Mouse (Mus musculus) MN1 (cell line): Measurements from ENCODE around the gene Nenf.

ENCODE experiments used
- DNase-seq: peaks from one replicate; pipeline ENCODE4 v3.0.0-alpha.2; 2016; ENCODE audit warnings: low spot score

Gene Nenf

DNA sequence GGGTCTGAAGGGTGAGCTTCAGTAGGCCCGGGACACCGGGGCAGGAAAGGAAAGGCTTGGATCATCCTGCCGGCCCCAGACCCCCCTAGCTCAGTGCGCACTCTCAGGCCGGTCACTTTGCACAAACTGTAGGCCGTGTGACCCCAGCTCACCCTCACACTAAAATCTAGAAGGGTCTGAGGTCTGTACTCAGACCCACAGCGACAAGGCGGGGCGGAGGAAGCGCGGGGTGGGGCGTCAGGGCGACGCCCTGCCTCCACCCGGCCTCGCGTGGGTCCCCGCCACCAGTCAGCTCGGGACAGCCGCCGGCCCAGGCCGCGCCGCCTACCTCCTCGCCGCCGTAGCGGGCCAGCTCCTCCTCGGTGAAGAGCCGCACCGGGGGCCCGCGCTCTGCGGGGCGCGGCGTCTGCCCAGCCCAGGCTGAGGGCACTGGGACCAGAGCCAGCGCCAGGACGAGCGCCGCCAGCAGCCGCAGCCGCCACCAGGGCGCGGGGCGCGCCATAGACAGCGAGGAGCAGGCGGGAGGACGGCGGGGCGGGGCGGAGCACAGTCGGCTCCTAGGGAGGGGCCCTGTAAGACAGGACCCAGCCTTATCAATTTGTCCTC lies at the start of gene Nenf:
Gene Nenf, minus strand, starts transcription at position 604 of the 606 bp plus-strand sequence.
- peak; percentile 81 for DNase-seq

DNA sequence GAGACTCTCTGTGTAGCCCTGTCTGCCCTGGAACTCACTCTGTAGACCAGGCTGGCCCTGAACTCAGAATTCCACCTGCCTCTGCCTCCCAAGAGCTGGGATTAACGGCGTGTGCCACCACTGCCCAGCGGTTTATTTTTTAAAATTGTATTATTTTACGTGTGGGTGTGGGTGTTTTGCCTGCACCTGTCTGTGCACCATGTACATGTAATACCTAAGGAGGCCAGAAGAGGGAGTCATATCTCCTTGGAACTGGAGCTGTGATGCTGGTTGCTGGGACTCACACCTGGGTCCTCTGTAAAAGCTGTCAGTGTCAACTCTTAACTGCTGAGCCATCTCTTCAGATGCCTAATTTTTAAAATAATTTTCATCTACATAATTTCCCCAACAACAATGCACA lies 46.5 kb upstream of the Nenf start:
- DNase-seq: peak; percentile 31

DNA sequence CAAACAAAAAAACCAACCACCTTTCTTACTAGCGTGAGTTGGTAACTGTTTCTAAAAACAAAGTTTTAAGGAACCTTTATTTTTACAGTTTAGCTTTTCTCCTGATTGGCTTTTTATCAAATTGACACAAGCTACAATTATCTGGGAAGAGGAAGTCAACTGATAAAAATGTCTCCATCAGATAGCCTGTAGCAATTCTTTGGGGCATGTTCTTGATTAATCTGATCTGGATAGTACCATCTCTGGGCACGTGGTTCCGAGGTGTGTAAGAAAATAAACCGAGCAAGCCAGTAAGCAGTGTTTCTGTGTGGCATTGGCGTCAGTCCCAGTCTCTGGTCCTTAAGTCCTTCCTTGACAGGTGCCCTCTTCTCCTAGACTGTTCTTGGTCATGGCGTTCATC lies 44.4 kb upstream of the Nenf start:
- no peak for DNase-seq

DNA sequence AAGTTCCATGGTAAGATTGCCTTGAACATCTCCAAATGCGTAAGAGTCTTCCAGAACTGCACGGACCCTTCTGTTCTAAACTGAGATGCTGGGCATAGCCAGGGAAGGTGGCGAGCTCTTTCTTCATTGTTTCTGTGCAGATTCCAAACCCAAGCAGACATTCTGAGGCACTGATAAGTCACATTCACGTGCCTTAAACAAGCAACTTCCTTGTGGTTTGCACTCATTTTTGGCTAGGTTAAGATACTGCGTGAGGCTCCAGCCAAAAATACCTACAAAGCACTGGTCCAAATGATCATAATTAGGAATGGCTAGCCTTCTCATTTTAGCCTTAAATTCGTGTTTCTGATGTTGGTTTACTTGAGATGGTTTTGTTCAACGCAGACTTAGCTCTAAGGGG lies 41.5 kb upstream of the Nenf start:
- no peak for DNase-seq

DNA sequence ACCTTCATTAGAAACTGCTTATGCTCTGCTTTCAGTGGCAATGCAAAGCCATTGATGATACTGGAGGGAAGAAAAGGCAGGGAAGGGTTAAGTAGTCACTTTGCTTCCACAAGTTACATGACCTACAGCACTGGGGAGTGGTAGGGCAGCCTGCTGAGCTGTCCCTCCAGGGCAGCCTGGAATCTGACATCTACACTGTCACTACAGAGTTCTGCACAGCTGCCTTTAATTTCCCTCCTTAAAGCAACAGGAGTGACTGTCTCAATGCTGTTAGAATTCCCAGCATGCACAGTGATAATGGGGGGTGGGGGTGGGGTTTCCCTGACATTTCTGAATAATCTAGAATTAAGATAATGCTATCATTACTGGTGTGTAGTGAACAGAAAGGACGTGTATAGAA lies 38.9 kb upstream of the Nenf start:
- no peak for DNase-seq

- no peak for DNase-seq
These were observed 35.8 kb upstream of the Nenf start for GRCm38 (mm10) chr1:191353836-191354235.

GRCm38 (mm10) chr1:191352786-191353488 lies 34.9 kb upstream of the Nenf start:
- peak; percentile 88 for DNase-seq

DNA sequence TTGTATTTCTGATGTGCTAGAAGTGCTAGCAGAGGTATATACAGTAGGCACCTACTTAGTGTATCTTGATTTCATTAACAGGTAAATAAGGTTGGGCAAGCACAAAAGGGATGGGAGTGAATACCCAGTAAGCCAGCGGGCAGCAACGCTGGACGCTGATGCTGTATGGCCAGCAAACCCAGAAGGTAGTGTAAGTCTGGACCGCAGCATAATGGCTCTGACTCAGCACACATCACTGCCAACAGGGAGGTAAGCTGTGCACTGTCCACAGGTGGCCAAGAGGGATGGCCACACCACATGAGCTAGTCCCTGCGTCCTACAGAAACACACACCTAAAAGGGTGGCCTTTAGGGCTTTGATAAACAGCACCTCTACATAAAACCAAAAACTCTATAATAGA lies 32.4 kb upstream of the Nenf start:
- no peak for DNase-seq

DNA sequence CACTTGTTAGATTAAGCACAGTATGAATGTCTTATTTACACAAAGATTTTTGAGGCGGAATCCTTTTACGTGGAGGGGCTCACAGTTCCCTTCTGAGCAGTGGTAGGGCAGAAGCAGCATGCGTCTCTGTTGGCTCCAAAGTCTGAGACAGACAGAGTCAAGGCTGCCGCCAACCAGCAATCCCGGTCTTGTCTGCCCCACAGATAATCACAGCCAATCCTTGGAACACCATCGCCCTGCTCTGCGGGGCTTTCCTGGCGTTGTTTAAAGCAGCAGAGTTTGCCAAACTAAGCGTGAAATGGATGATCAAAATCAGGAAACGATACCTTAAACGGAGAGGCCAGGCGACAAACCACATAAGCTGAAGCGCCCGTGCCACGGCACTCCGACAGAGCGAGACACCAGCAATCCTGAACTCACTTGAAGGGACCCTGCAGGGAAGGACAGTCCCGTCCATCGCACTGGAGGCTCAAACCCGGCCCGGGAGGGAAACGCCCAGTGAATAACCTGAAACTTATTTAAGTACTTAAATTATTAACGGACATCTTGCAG lies 31.6 kb upstream of the Nenf start:
- no peak for DNase-seq

DNA sequence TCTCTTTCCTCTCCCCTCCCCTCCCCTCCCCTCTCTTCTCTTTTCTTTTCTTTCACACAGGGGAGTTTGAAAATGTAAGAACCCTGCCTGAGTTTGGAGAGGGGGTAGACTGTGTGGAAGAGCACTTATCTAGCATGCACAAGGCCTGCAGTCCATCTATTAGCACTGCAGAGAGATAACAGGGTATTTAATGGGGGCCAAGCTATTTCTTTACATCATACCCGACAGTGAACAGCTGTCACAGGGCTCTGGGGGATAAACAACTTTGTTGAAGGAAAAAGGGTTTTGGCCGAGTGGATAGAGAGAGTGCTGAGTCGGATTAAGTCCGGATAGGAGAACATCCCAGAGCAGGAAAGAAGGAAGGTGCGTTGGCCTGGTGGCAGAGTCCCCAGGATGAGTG lies 31.0 kb upstream of the Nenf start:
- DNase-seq: no peak

- DNase-seq: no peak
These were observed 30.6 kb upstream of the Nenf start for GRCm38 (mm10) chr1:191348592-191348991.

- DNase-seq: no peak
These were observed 29.6 kb upstream of the Nenf start for GRCm38 (mm10) chr1:191347602-191348001.

DNA sequence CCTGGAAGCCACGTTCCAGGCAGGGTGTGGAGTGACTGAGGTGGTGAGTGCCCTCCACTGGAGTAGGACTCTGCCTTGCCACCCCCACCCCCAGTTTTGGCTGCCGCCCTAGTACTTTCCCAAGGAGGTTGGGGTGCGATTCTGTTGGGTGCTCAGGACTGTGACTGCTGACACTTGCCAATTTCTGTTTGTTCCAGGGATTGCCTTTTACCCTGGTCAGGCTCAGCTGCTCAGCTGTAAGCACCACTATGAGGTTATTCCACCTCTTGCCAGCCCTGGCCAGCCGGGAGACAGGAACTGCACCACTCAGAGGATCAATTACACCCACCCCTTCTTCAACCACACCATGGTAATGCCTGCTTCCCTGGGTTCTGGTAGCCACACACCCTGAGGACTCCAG lies 22.5 kb upstream of the Nenf start:
- DNase-seq: no peak

DNA sequence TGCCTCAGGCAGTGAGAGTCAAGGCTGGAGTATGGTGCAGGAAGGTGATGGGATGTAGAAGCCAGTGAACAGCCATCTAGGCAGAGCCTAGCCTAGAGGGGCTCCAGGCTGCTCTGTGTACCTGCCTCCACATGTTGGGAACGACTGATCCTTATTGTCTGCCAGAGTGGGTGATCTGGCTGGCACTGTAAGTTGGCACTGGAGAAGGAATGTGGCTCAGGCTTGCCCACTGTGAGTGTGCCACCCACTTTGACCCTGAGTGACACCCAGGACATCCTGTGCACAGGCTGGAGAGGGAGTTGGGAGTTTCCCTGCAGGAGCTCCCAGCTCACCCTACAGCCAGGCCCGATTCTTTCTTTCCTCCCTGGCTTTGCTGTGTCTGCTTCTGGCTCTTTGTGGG lies 21.9 kb upstream of the Nenf start:
- DNase-seq: no peak

GRCm38 (mm10) chr1:191334500-191334899 lies 16.5 kb upstream of the Nenf start:
- no peak for DNase-seq

DNA sequence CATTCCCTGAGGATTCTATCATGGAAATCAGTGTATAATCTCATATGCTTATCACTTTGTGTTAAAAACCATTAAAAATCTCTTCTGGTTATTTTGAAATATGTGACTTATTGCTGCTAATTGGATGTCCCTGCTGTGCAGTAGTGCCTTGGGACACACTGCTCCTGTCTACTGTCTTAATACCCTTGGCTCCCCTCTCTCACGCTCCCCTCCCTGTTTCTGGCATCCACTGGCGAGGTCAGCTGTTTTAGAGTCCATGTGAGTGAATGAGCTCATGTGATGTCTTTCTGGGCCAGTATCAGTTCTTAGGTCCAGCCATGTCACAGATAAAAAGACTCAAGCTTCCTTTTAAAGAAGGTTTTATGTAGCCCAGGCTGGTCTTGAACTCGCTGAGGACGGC lies 12.4 kb upstream of the Nenf start:
- DNase-seq: peak; percentile 42

GRCm38 (mm10) chr1:191328019-191328441 lies 10.0 kb upstream of the Nenf start:
- no peak for DNase-seq

GRCm38 (mm10) chr1:191327258-191327657 lies 9.3 kb upstream of the Nenf start:
- DNase-seq: no peak

DNA sequence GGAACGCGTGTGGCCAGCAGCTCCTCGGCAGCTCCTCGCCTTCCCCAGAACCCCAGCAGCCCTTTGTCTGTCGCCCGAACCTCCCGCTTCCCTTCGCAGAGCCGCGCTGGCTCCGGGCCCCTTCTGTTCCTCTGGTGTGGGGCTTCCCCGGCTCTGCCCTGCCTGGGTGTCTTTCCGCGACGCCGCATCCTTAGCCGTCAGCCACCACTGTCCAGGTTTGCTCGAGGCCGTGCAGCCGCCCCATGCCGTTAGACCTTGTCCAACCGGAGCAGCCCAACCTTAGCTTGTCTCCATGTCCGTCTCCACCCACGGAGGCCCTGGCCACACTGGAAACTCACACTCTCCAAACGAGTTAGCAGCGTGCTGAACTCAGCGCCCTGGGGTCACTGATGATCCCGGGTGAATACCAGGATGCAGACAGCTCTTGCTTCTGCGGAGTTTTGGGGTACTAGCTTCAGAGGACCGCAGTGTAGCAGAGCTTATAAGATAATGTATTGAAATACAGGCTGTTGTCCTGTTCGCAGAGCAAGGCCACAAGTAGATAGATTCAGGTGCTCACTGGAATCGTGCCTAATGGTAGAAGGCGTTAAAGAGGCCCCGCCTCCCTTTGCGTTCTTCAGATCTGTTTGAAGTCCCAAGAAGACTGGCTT lies 8.4 kb upstream of the Nenf start:
- DNase-seq: peak; percentile 50

GRCm38 (mm10) chr1:191325726-191326232 lies 7.8 kb upstream of the Nenf start, which contains the start of gene Tmem206:
Gene Tmem206, plus strand, starts transcription at chr1:191325912.
- peak; percentile 98 for DNase-seq

- no peak for DNase-seq
These were observed 7.0 kb upstream of the Nenf start for GRCm38 (mm10) chr1:191324733-191325590.

- no peak for DNase-seq
These were observed 5.4 kb upstream of the Nenf start for GRCm38 (mm10) chr1:191323381-191323780.
